Mouse (Mus musculus): Measurements from ENCODE around the gene Gm8764. TPM values are rescaled to one million over a fixed set of nuclear protein-coding genes. Genes with fewer than 3 reads are reported as not detected.

Gene Gm8764
- polyA plus RNA-seq (2012; rRNA removed; ENCODE audit: low replicate concordance), result not detected in 2 replicates

GRCm38 (mm10) chr10:104159706-104160105 lies at the start of gene Gm8764:
Gene Gm8764 (plus strand): TSS chr10:104160006.

GRCm38 (mm10) chr10:104142687-104143086 lies 17.1 kb upstream of the Gm8764 start, which contains the start of gene Gm21293:
Gene Gm21293 (plus strand): TSS chr10:104142987.

GRCm38 (mm10) chr10:104151197-104151596 lies 8.6 kb upstream of the Gm8764 start, which contains the start of gene Gm6763:
Gene Gm6763 (plus strand): TSS chr10:104151497.

DNA sequence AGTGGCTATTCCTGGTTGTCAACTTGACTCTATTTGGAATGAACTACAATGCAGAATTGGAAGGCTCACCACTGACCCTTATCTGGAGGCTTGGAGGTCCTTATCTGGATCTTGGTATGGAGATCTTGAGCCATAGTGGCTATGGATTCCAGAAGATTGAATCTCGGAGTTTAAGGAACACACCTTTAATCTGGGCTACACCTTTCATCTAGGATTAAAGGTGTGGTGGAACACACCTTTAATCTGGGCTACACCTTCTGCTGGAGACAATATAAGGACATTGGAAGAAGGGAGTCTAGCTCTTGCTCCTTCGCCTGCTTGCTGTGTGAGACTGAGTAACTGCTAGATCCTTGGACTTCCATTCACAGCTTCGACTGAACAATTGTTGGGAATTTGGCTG lies 8.4 kb downstream of the Gm8764 start, which contains the start of gene Gm21304:
Gm21304 (plus strand) TSS at position 301 of the 400 bp plus-strand sequence.

DNA sequence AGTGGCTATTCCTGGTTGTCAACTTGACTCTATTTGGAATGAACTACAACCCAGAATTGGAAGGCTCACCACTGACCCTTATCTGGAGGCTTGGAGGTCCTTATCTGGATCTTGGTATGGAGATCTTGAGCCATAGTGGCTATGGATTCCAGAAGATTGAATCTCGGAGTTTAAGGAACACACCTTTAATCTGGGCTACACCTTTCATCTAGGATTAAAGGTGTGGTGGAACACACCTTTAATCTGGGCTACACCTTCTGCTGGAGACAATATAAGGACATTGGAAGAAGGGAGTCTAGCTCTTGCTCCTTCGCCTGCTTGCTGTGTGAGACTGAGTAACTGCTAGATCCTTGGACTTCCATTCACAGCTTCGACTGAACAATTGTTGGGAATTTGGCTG lies 16.9 kb downstream of the Gm8764 start, which contains the start of gene Gm21312:
Gm21312 (plus strand) TSS at position 301 of the 400 bp plus-strand sequence.

GRCm38 (mm10) chr10:104185233-104185632 lies 25.4 kb downstream of the Gm8764 start, which contains the start of gene Gm20765:
Gene Gm20765 (plus strand): TSS chr10:104185533.

GRCm38 (mm10) chr10:104193742-104194141 lies 33.9 kb downstream of the Gm8764 start, which contains the start of gene Gm4340:
Gene Gm4340 (plus strand): TSS chr10:104194042.

Other genes with a start within 250 kb of the Gm8764 start
- not detected in 2 replicates for gene Gm21293, start 17.0 kb upstream of the Gm8764 start, polyA plus RNA-seq (2012; rRNA removed; ENCODE audit: low replicate concordance)
- gene Gm6763, start 8.5 kb upstream of the Gm8764 start, polyA plus RNA-seq (2012; rRNA removed; ENCODE audit: low replicate concordance), result not detected in 2 replicates
- not detected in 2 replicates for gene Gm21304, start 8.5 kb downstream of the Gm8764 start, polyA plus RNA-seq (2012; rRNA removed; ENCODE audit: low replicate concordance)
- gene Gm21312, start 17.0 kb downstream of the Gm8764 start, polyA plus RNA-seq (2012; rRNA removed; ENCODE audit: low replicate concordance), result not detected in 2 replicates
- gene Gm20765, start 25.5 kb downstream of the Gm8764 start, polyA plus RNA-seq (2012; rRNA removed; ENCODE audit: low replicate concordance), result not detected in 2 replicates
- gene Gm4340, start 34.0 kb downstream of the Gm8764 start, polyA plus RNA-seq (2012; rRNA removed; ENCODE audit: low replicate concordance), result not detected in 2 replicates